Mouse (Mus musculus) ES-Bruce4 (cell line): ENCODE results near the gene Maml2.

ENCODE experiments used
- CTCF ChIP-seq: IDR thresholded peaks from one replicate; pipeline ENCODE4 v1.8.1; 2011; ENCODE audit warnings: low read depth, low read length
- EP300 ChIP-seq: IDR thresholded peaks from 2 replicates; pipeline ENCODE4 v1.6.1; 2011; ENCODE audit warnings: low read depth, low read length; ENCODE audit not compliant: insufficient read depth
- POLR2A ChIP-seq: IDR thresholded peaks from one replicate; pipeline ENCODE4 v1.8.1; 2011; ENCODE audit warnings: low read length; ENCODE audit not compliant: insufficient read depth

- TF ChIP-seq CTCF (no peak), POLR2A (no peak), EP300 (no peak)
Observed at GRCm38 (mm10) chr9:13448716-13449115, 151.0 kb downstream of the Maml2 start.
